Mouse (Mus musculus) heart, adult 2 months (tissue): ENCODE data around the gene Pctp. TPM values are rescaled to one million over a fixed set of nuclear protein-coding genes. Genes with fewer than 3 reads are reported as not detected.
A peak's percentile ranks its signal among the peaks of the same experiment; 100 is the strongest.

Source experiments
- DNase-seq, 2 experiments: peaks; one replicate each; pipeline ENCODE4 v3.0.0; 2021
- H3K27ac ChIP-seq: fragments of 200-600 bp; 2 replicates; pipeline ENCODE4 v1.8.1; 2022
- H3K27me3 ChIP-seq: fragments of 200-500 bp; 2 replicates; pipeline ENCODE4 v1.6.1; 2012; ENCODE audit warnings: mild to moderate bottlenecking, low read length, inconsistent platforms, mixed read lengths; ENCODE audit not compliant: control insufficient read depth, insufficient read depth
- H3K36me3 ChIP-seq: fragments of 200-500 bp; 2 replicates; pipeline ENCODE4 v1.6.1; 2012; ENCODE audit warnings: low read length, inconsistent platforms; ENCODE audit not compliant: control insufficient read depth, insufficient read depth
- H3K4me1 ChIP-seq: fragments of 200-500 bp; 2 replicates; pipeline ENCODE4 v1.6.1; 2011; ENCODE audit warnings: low read length; ENCODE audit not compliant: control insufficient read depth, insufficient read depth
- H3K4me3 ChIP-seq: fragments of 200-600 bp; 2 replicates; pipeline ENCODE4 v1.8.1; 2022
- H3K79me2 ChIP-seq: fragments of 200-500 bp; replicated peaks from 2 replicates; pipeline ENCODE4 v1.6.1; 2012; ENCODE audit warnings: mild to moderate bottlenecking, inconsistent platforms, low read length, moderate library complexity, mixed read lengths; ENCODE audit not compliant: control insufficient read depth, insufficient read depth
- H3K9ac ChIP-seq: fragments of 200-500 bp; 2 replicates; pipeline ENCODE4 v1.6.1; 2012; ENCODE audit warnings: low read depth, mild to moderate bottlenecking, control low read depth, inconsistent platforms, low read length, mixed read lengths
- CTCF ChIP-seq: fragments of 200-600 bp; IDR thresholded peaks from 2 replicates; pipeline ENCODE4 v1.8.1; 2022; ENCODE audit warnings: antibody characterized with exemption, mild to moderate bottlenecking, moderate library complexity
- EP300 ChIP-seq: fragments of 200-500 bp; IDR thresholded peaks from 2 replicates; pipeline ENCODE4 v1.6.1; 2011; ENCODE audit warnings: low read depth, low read length, control low read depth; ENCODE audit not compliant: insufficient read depth
- POLR2A ChIP-seq: fragments of 200-500 bp; IDR thresholded peaks from 2 replicates; pipeline ENCODE4 v1.6.1; 2011; ENCODE audit warnings: mild to moderate bottlenecking, low read depth, low read length, control low read depth; ENCODE audit not compliant: insufficient read depth
- WGBS: fragments of 180-500 bp; shearing (Covaris S2); methylation state at CpG from one replicate; pipeline ENCODE4 v1.1.7; 2018; 5-methylcytosine and 5-hydroxymethylcytosine counted together
- intact Hi-C: fragments of 180-260 bp; cut with DNase I; formaldehyde crosslinking; loops from one replicate; pipeline ENCODE4 v1.15.1; 2025
- long read RNA-seq: library from polyadenylated mRNA; stranded (forward); transcript quantifications from one replicate; pipeline ENCODE4 v2.0.0, GENCODE M21; 2021
- polyA plus RNA-seq: library from polyadenylated mRNA; depleted of rRNA; stranded (reverse); fragments of >200 nt; gene quantifications from 2 replicates; pipeline ENCODE4 v1.2.3, GENCODE M21; 2012; rRNA removed
- total RNA-seq, 2 experiments: library from RNA; stranded (reverse); gene quantifications; 2 replicates each; pipeline ENCODE4 v1.2.3; 2021

The Pctp gene
- total RNA-seq (1 to 10 TPM; 4.0 to 4.4 TPM), polyA plus RNA-seq (2.2 and 3.1 TPM in 2 replicates)
- long read RNA-seq, partial matches to known transcripts: 0 of 1 reads
- long read RNA-seq, other reads (novel, unspliced or antisense): 0 of 1 reads

DNA sequence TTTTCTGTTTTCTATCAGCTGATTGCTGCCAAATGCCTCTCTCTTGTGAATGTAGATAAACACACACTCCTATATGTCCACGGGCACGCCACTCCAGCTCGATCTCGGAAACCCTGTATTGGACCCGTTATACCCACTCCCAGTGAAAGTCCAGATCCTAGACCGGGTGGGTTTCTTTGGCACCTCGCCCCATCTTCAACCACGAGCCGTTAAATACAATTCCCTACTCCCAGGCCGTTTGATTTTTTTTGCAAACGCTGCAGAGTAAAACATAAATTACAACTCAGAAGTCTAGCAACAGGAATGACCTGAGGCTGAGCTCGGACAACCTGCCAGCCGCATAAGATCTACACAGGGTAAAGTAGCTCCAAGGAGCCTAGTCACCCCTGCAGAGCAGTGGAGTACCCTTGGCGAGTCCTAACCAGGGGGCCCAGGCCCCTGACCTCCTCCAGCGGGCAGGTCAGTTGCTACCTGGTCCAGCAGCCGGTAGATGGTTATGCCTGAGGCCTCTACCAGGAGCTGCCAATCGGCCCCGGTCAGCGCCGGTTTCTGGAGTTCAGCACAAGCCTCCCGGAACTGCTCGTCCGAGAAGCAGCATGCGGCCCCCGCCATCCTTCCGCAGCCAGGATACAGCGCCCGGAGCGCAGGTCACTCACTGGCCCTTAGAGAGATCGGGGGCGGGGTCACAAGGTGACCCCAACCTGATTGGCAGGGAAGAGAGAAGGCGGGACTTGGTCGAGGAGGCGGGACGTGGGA, at the start of gene Pctp:
Gene Pctp, minus strand, starts transcription at position 664 of the 756 bp plus-strand sequence.
- DNase-seq: peak; percentile 81 to 87
- no peaks in the 10 kb centered on the region for H3K36me3 ChIP-seq
- 12% methylated on average over 35 of the region's 35 CpGs for WGBS
- H3K9ac ChIP-seq: peak within 1 kb of the TSS; percentile 58
- no peak for TF ChIP-seq CTCF
- TF ChIP-seq POLR2A: no peak; the same call in 1 of the 2 replicates
- no peak for TF ChIP-seq EP300
- H3K27ac ChIP-seq: peak within 1 kb of the TSS; percentile 61
- H3K27me3 ChIP-seq: no peaks in the 10 kb centered on the region
- no peaks in the 10 kb centered on the region for H3K79me2 ChIP-seq
- intact Hi-C loops: loop anchor here (10.0 kb wide), 1 partner anchor 632 kb away; the partner anchor contains the start of genes Cox11 and Stxbp4
- H3K4me3 ChIP-seq: peak within 1 kb of the TSS; percentile 57
- H3K4me1 ChIP-seq: no peaks in the 10 kb centered on the region

- intact Hi-C loops: no loop called here
- 48% methylated on average over 7 of the region's 7 CpGs for WGBS
Observed at GRCm38 (mm10) chr11:90050016-90050415, 47.3 kb upstream of the Pctp start.

GRCm38 (mm10) chr11:90047271-90047670, 44.6 kb upstream of the Pctp start:
- H3K27me3 ChIP-seq: no peaks in the 10 kb centered on the region
- no peaks in the 10 kb centered on the region; the same call in 1 of the 2 replicates for H3K36me3 ChIP-seq
- DNase-seq: no peak
- H3K4me3 ChIP-seq: no peak overlapping the region
- H3K79me2 ChIP-seq: no peaks in the 10 kb centered on the region
- intact Hi-C loops: no loop called here
- H3K4me1 ChIP-seq: peaks cover 2% of the 10 kb centered on the region
- H3K9ac ChIP-seq: no peak overlapping the region
- 52% methylated on average over 9 of the region's 9 CpGs for WGBS
- TF ChIP-seq EP300: no peak
- 0 out of 2 replicates have a peak overlapping the region, but pooled peaks have one; percentile 9 for H3K27ac ChIP-seq

More at GRCm38 (mm10) chr11:90050016-90050415, 47.3 kb upstream of the Pctp start:
- no peak for DNase-seq
- H3K36me3 ChIP-seq: no peaks in the 10 kb centered on the region; the same call in 1 of the 2 replicates
- no peaks in the 10 kb centered on the region for H3K27me3 ChIP-seq
- H3K9ac ChIP-seq: no peak overlapping the region
- no peaks in the 10 kb centered on the region for H3K79me2 ChIP-seq
- H3K27ac ChIP-seq: no peak overlapping the region
- no peak overlapping the region for H3K4me3 ChIP-seq
- no peak for TF ChIP-seq EP300
- TF ChIP-seq POLR2A: no peak
- no peak for TF ChIP-seq CTCF
- no peaks in the 10 kb centered on the region; the same call in none of the 2 replicates for H3K4me1 ChIP-seq

GRCm38 (mm10) chr11:90046211-90046610, 43.5 kb upstream of the Pctp start:
- Histone ChIP-seq H3K4me3 (no peak overlapping the region), H3K9ac (no peak overlapping the region), H3K27ac (no peak overlapping the region), H3K4me1 (peaks cover 2% of the 10 kb centered on the region), H3K79me2 (no peaks in the 10 kb centered on the region), H3K27me3 (no peaks in the 10 kb centered on the region), H3K36me3 (no peaks in the 10 kb centered on the region; the same call in 1 of the 2 replicates)
- WGBS: 47% methylated on average over 7 of the region's 7 CpGs
- no peak for DNase-seq
- intact Hi-C loops: no loop called here
- no peak for TF ChIP-seq CTCF
- TF ChIP-seq EP300: no peak
- no peak for TF ChIP-seq POLR2A

- TF ChIP-seq POLR2A (no peak), CTCF (no peak), EP300 (no peak)
- Histone ChIP-seq H3K36me3 (no peaks in the 10 kb centered on the region; the same call in 1 of the 2 replicates), H3K4me1 (peaks cover 2% of the 10 kb centered on the region; the same call in 1 of the 2 replicates), H3K27me3 (no peaks in the 10 kb centered on the region), H3K4me3 (no peak overlapping the region), H3K9ac (no peak overlapping the region), H3K79me2 (no peaks in the 10 kb centered on the region; the same call in 1 of the 2 replicates), H3K27ac (no peak overlapping the region)
- intact Hi-C loops: no loop called here
- no peak for DNase-seq
- WGBS: 85% methylated on average over 4 of the region's 4 CpGs
Observed at GRCm38 (mm10) chr11:90044459-90044858, 41.8 kb upstream of the Pctp start.

DNA sequence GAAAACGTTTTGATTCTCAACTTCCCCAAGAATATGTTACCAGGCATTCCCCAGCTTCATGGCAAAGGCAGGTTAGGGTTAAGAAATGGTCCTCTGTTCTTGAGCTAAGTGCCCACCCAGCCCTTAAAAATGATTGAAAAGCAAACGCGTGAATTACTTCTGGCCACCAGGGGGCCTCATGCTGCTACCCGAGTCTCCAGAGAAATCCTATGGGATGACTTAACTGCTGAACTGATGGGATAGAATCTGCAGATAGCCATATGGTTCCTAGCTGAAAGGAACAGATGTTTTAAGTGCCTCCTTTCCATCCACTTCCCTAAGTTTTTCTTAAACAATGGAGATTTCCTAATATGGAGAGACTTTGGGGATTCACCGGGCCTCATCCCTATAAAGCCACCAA, 35.3 kb upstream of the Pctp start:
- no peaks in the 10 kb centered on the region for H3K36me3 ChIP-seq
- no peaks in the 10 kb centered on the region for H3K4me1 ChIP-seq
- H3K79me2 ChIP-seq: no peaks in the 10 kb centered on the region; the same call in 1 of the 2 replicates
- peak; percentile 92 for TF ChIP-seq CTCF
- TF ChIP-seq POLR2A: no peak
- peak; percentile 39 to 63 for DNase-seq
- 17% methylated on average over 5 of the region's 5 CpGs for WGBS
- no peak overlapping the region for H3K9ac ChIP-seq
- no peak overlapping the region for H3K4me3 ChIP-seq
- no peaks in the 10 kb centered on the region for H3K27me3 ChIP-seq
- intact Hi-C loops: loop anchor here (1.0 to 10.0 kb wide), 3 partner anchors 57 to 217 kb away; no protein-coding TSS in a partner anchor
- no peak overlapping the region for H3K27ac ChIP-seq
